Mouse (Mus musculus): ENCODE results near the gene Cacnb4.

GRCm38 (mm10) chr2:52603935-52604650 lies 72.5 kb downstream of the Cacnb4 start:
- TF ChIP-seq CTCF (conservative IDR thresholded peaks at IDR 0.05; ENCODE audit: low read length) (no peak), NANOG (IDR thresholded peaks at IDR 0.05; ENCODE audit: borderline replicate concordance, low read length) (no peak)
